Mouse (Mus musculus) neural tube, embryonic 15.5 days (tissue): ENCODE measurements at regions not wholly inside any gene's neighbourhood (a gene's known extent, or its start where the extent isn't known, plus 50 kb on each side); places are given as distances from the start of the nearest gene placed in this dataset.

ENCODE experiments used
- ATAC-seq: fragments of 200-750 bp; cut with Nextera tagmentation; 2 replicates; pipeline ENCODE4 v1.8.0; 2017; ENCODE audit warnings: mild to moderate bottlenecking, moderate TSS enrichment, moderate library complexity; ENCODE audit not compliant: low FRiP score
- H3K27ac ChIP-seq: fragments of 300-500 bp; sonication (generic); replicated peaks from 2 replicates; pipeline ENCODE4 v1.5.1; 2015; ENCODE audit warnings: mild to moderate bottlenecking, inconsistent platforms
- H3K27me3 ChIP-seq: fragments of 300-500 bp; sonication (generic); replicated peaks from 2 replicates; pipeline ENCODE4 v1.6.1; 2015; ENCODE audit warnings: inconsistent platforms
- H3K36me3 ChIP-seq: fragments of 300-500 bp; sonication (generic); 2 replicates; pipeline ENCODE4 v1.6.1; 2015; ENCODE audit warnings: inconsistent platforms
- H3K4me1 ChIP-seq: fragments of 300-500 bp; sonication (generic); 2 replicates; pipeline ENCODE4 v1.6.1; 2015; ENCODE audit warnings: inconsistent platforms
- H3K4me2 ChIP-seq: fragments of 300-500 bp; sonication (generic); 2 replicates; pipeline ENCODE4 v1.6.1; 2015; ENCODE audit warnings: inconsistent platforms, mild to moderate bottlenecking, moderate library complexity
- H3K4me3 ChIP-seq: fragments of 300-500 bp; sonication (generic); replicated peaks from 2 replicates; pipeline ENCODE4 v1.5.1; 2015; ENCODE audit warnings: mild to moderate bottlenecking, inconsistent platforms
- H3K9ac ChIP-seq: fragments of 300-500 bp; sonication (generic); replicated peaks from 2 replicates; pipeline ENCODE4 v1.6.1; 2015; ENCODE audit warnings: mild to moderate bottlenecking, inconsistent platforms
- H3K9me3 ChIP-seq: fragments of 300-500 bp; sonication (generic); replicated peaks from 2 replicates; pipeline ENCODE4 v1.6.1; 2016; ENCODE audit warnings: inconsistent platforms
- WGBS: fragments of 180-500 bp; shearing (Covaris S2); methylation state at CpG from one replicate; pipeline ENCODE4 v1.1.7; 2015; ENCODE audit warnings: mixed read lengths; 5-methylcytosine and 5-hydroxymethylcytosine counted together

GRCm38 (mm10) chr5:47693478-47693877 lies 289.5 kb upstream of the Slit2 start:
- 83% methylated on average over 6 of the region's 6 CpGs for WGBS
- ATAC-seq, result no peak

GRCm38 (mm10) chr5:47693921-47694320 lies 289.0 kb upstream of the Slit2 start:
- Histone ChIP-seq H3K27ac (no peak overlapping the region), H3K4me1 (no peaks in the 10 kb centered on the region), H3K9ac (no peak overlapping the region), H3K36me3 (no peaks in the 10 kb centered on the region), H3K4me2 (no peak overlapping the region), H3K4me3 (no peak overlapping the region), H3K27me3 (no peaks in the 10 kb centered on the region), H3K9me3 (no peaks in the 10 kb centered on the region)
- ATAC-seq, result no peak
- WGBS, result 88% methylated on average over 3 of the region's 3 CpGs

More at GRCm38 (mm10) chr5:47693478-47693877, 289.5 kb upstream of the Slit2 start:
- Histone ChIP-seq H3K4me2 (no peak overlapping the region), H3K27ac (no peak overlapping the region), H3K36me3 (no peaks in the 10 kb centered on the region), H3K4me3 (no peak overlapping the region), H3K9me3 (no peaks in the 10 kb centered on the region), H3K4me1 (no peaks in the 10 kb centered on the region), H3K9ac (no peak overlapping the region), H3K27me3 (no peaks in the 10 kb centered on the region)

- peak; percentile 47; the same call in 1 of the 2 replicates for ATAC-seq
- Histone ChIP-seq H3K36me3 (no peaks in the 10 kb centered on the region), H3K4me3 (no peak overlapping the region), H3K9ac (no peak overlapping the region), H3K9me3 (no peaks in the 10 kb centered on the region), H3K4me1 (no peaks in the 10 kb centered on the region), H3K27ac (no peak overlapping the region), H3K27me3 (no peaks in the 10 kb centered on the region), H3K4me2 (no peak overlapping the region)
- 66% methylated on average over 3 of the region's 3 CpGs for WGBS
Measured at GRCm38 (mm10) chr5:47694630-47695029, 288.3 kb upstream of the Slit2 start.

- no peak for ATAC-seq
- Histone ChIP-seq H3K9ac (no peak overlapping the region), H3K4me3 (no peak overlapping the region), H3K27me3 (no peaks in the 10 kb centered on the region), H3K36me3 (no peaks in the 10 kb centered on the region), H3K4me2 (no peak overlapping the region), H3K4me1 (no peaks in the 10 kb centered on the region), H3K27ac (no peak overlapping the region), H3K9me3 (no peaks in the 10 kb centered on the region)
Measured at GRCm38 (mm10) chr5:47711553-47711952, 271.4 kb upstream of the Slit2 start.

GRCm38 (mm10) chr5:47714333-47714732 lies 268.6 kb upstream of the Slit2 start:
- H3K4me2 ChIP-seq, result no peak overlapping the region
- H3K4me1 ChIP-seq, result no peaks in the 10 kb centered on the region
- no peak overlapping the region for H3K27ac ChIP-seq
- ATAC-seq, result no peak
- H3K27me3 ChIP-seq, result no peaks in the 10 kb centered on the region
- H3K4me3 ChIP-seq, result no peak overlapping the region
- H3K9ac ChIP-seq, result no peak overlapping the region
- H3K36me3 ChIP-seq, result no peaks in the 10 kb centered on the region
- 49% methylated on average over 5 of the region's 5 CpGs for WGBS
- no peaks in the 10 kb centered on the region for H3K9me3 ChIP-seq

- WGBS, result 78% methylated on average over 2 of the region's 2 CpGs
- no peak overlapping the region for H3K4me3 ChIP-seq
- H3K9me3 ChIP-seq, result no peaks in the 10 kb centered on the region
- no peak for ATAC-seq
- H3K4me2 ChIP-seq, result no peak overlapping the region
- H3K27ac ChIP-seq, result no peak overlapping the region
- no peaks in the 10 kb centered on the region for H3K36me3 ChIP-seq
- no peaks in the 10 kb centered on the region for H3K27me3 ChIP-seq
- no peak overlapping the region for H3K9ac ChIP-seq
- no peaks in the 10 kb centered on the region for H3K4me1 ChIP-seq
Measured at GRCm38 (mm10) chr5:47724911-47725310, 258.0 kb upstream of the Slit2 start.

GRCm38 (mm10) chr5:47742727-47743126 lies 240.2 kb upstream of the Slit2 start:
- WGBS, result 86% methylated on average over 2 of the region's 2 CpGs
- Histone ChIP-seq H3K9me3 (no peaks in the 10 kb centered on the region), H3K36me3 (no peaks in the 10 kb centered on the region)

GRCm38 (mm10) chr5:47745177-47745576 lies 237.8 kb upstream of the Slit2 start:
- no peak for ATAC-seq
- Histone ChIP-seq H3K9ac (no peak overlapping the region), H3K4me3 (no peak overlapping the region), H3K36me3 (no peaks in the 10 kb centered on the region), H3K27ac (no peak overlapping the region), H3K4me1 (no peaks in the 10 kb centered on the region), H3K9me3 (no peaks in the 10 kb centered on the region), H3K27me3 (no peaks in the 10 kb centered on the region), H3K4me2 (no peak overlapping the region)
- WGBS, result 73% methylated on average over 2 of the region's 2 CpGs

More at GRCm38 (mm10) chr5:47742727-47743126, 240.2 kb upstream of the Slit2 start:
- Histone ChIP-seq H3K27me3 (no peaks in the 10 kb centered on the region), H3K4me2 (no peak overlapping the region), H3K27ac (no peak overlapping the region), H3K4me3 (no peak overlapping the region), H3K9ac (no peak overlapping the region), H3K4me1 (no peaks in the 10 kb centered on the region)
- no peak for ATAC-seq

- 90% methylated on average over 2 of the region's 2 CpGs for WGBS
- no peak for ATAC-seq
- H3K9ac ChIP-seq, result no peak overlapping the region
Measured at GRCm38 (mm10) chr5:47751907-47752306, 231.0 kb upstream of the Slit2 start.

GRCm38 (mm10) chr5:47772642-47773353 lies 210.1 kb upstream of the Slit2 start:
- Histone ChIP-seq H3K4me3 (no peak overlapping the region), H3K9ac (no peak overlapping the region), H3K9me3 (no peaks in the 10 kb centered on the region), H3K36me3 (no peaks in the 10 kb centered on the region), H3K27ac (no peak overlapping the region), H3K4me1 (no peaks in the 10 kb centered on the region), H3K4me2 (no peak overlapping the region), H3K27me3 (no peaks in the 10 kb centered on the region)
- 51% methylated on average over 8 of the region's 8 CpGs for WGBS
- no peak for ATAC-seq

More at GRCm38 (mm10) chr5:47751907-47752306, 231.0 kb upstream of the Slit2 start:
- H3K4me2 ChIP-seq, result no peak overlapping the region
- H3K27ac ChIP-seq, result no peak overlapping the region
- no peaks in the 10 kb centered on the region for H3K36me3 ChIP-seq
- no peaks in the 10 kb centered on the region for H3K27me3 ChIP-seq
- H3K9me3 ChIP-seq, result no peaks in the 10 kb centered on the region
- H3K4me3 ChIP-seq, result no peak overlapping the region
- no peaks in the 10 kb centered on the region for H3K4me1 ChIP-seq

GRCm38 (mm10) chr5:47773354-47773743 lies 209.6 kb upstream of the Slit2 start:
- WGBS, result 60% methylated on average over 3 of the region's 3 CpGs
- Histone ChIP-seq H3K9ac (no peak overlapping the region), H3K4me1 (no peaks in the 10 kb centered on the region), H3K27ac (no peak overlapping the region), H3K4me3 (no peak overlapping the region), H3K9me3 (no peaks in the 10 kb centered on the region), H3K4me2 (no peak overlapping the region), H3K36me3 (no peaks in the 10 kb centered on the region), H3K27me3 (no peaks in the 10 kb centered on the region)
- no peak for ATAC-seq

GRCm38 (mm10) chr5:47780861-47781260 lies 202.1 kb upstream of the Slit2 start:
- Histone ChIP-seq H3K4me3 (no peak overlapping the region), H3K9me3 (no peaks in the 10 kb centered on the region), H3K36me3 (no peaks in the 10 kb centered on the region), H3K9ac (no peak overlapping the region), H3K4me2 (no peak overlapping the region), H3K4me1 (no peaks in the 10 kb centered on the region), H3K27ac (no peak overlapping the region), H3K27me3 (no peaks in the 10 kb centered on the region)
- 88% methylated on average over 2 of the region's 2 CpGs for WGBS
- ATAC-seq, result no peak
